Comparison of ENCODE assay signal across 14 mouse cellular contexts in genomic region chr2:100964584-100964983, GRCm38 (mm10).
"Had no signal": no experiment of that assay in that cellular context is flagged by ENCODE, and none has a peak within 500 bp of the region (broad histone marks: within the 10 kb centered on the region; RNA-seq: fewer than 3 reads in every experiment).

No protein-coding gene starts in this region.

- H3K27me3 ChIP-seq: midbrain, embryonic 12.5 days; neural tube, embryonic 12.5 days; stomach, embryonic 15.5 days had no signal

- H3K9ac ChIP-seq: lung, embryonic 14.5 days; midbrain, embryonic 12.5 days; neural tube, embryonic 12.5 days; stomach, embryonic 15.5 days had no signal

- H3K4me1 ChIP-seq: midbrain, embryonic 10.5 days; midbrain, embryonic 12.5 days; neural tube, embryonic 12.5 days; stomach, embryonic 15.5 days had no signal

- H3K4me3 ChIP-seq: midbrain, embryonic 10.5 days; midbrain, embryonic 12.5 days; neural tube, embryonic 12.5 days; stomach, embryonic 15.5 days had no signal

- DNase-seq: lung, adult 18-20 months; lung, embryonic 14.5 days; lung, postnatal 10 days; lung, postnatal 4 days; midbrain, embryonic 14.5 days; right cerebral cortex, postnatal 14 days; thymus, postnatal 14 days; thymus, postnatal 36 days had no signal

- ATAC-seq: midbrain, embryonic 16.5 days had no signal

- H3K4me2 ChIP-seq: lung, embryonic 14.5 days; midbrain, embryonic 12.5 days; neural tube, embryonic 12.5 days; stomach, embryonic 15.5 days had no signal

- H3K9me3 ChIP-seq: midbrain, embryonic 10.5 days; midbrain, embryonic 12.5 days; neural tube, embryonic 12.5 days; stomach, embryonic 15.5 days had no signal

- H3K27ac ChIP-seq: midbrain, embryonic 10.5 days; midbrain, embryonic 12.5 days; neural tube, embryonic 12.5 days; stomach, embryonic 15.5 days; stomach, postnatal 0 days had no signal

- H3K36me3 ChIP-seq: midbrain, embryonic 10.5 days; midbrain, embryonic 12.5 days; neural tube, embryonic 12.5 days; stomach, embryonic 15.5 days had no signal
